8 mouse cellular contexts compared by ENCODE assay signal in genomic region chr10:39369502-39369931, GRCm38 (mm10). TPM values are rescaled to one million over a fixed set of nuclear protein-coding genes. Genes with fewer than 3 reads are reported as not detected.
DNase-seq lines count a peak whose midpoint lies in the region; ATAC-seq and TF ChIP-seq lines count a peak whose summit lies in the region.

No protein-coding gene starts in this region.

- H3K4me2 ChIP-seq in embryonic facial prominence, embryonic 15.5 days (replicated peaks): peak overlapping the region; percentile 76
- peak overlapping the region; percentile 72 for H3K4me2 ChIP-seq in limb, embryonic 14.5 days (replicated peaks; ENCODE audit: low read depth, low read length, severe bottlenecking)
- H3K4me2 ChIP-seq in midbrain, postnatal 0 days (ENCODE audit: low read depth, low read length, poor library complexity, severe bottlenecking): peak overlapping the region; percentile 77

- WGBS in bone marrow, adult 2 months: under 1% methylated on average over 44 of the region's 44 CpGs
- under 1% methylated on average over 37 of the region's 44 CpGs for WGBS in embryonic facial prominence, embryonic 15.5 days
- under 1% methylated on average over 43 of the region's 44 CpGs for WGBS in limb, embryonic 14.5 days
- 1% methylated on average over 35 of the region's 44 CpGs for WGBS in midbrain, postnatal 0 days

- H3K9me3 ChIP-seq in embryonic facial prominence, embryonic 15.5 days (replicated peaks): no peaks in the 10 kb centered on the region
- H3K9me3 ChIP-seq in limb, embryonic 14.5 days (ENCODE audit: control insufficient read depth, low read length): no peaks in the 10 kb centered on the region
- H3K9me3 ChIP-seq in midbrain, postnatal 0 days (ENCODE audit: low read length): no peaks in the 10 kb centered on the region

- peak; percentile 99 for ATAC-seq in embryonic facial prominence, embryonic 15.5 days (ENCODE audit: insufficient number of reproducible peaks, low FRiP score, low TSS enrichment, low read depth)
- peak; percentile 99 for ATAC-seq in limb, embryonic 14.5 days (ENCODE audit: low FRiP score, low read depth)
- peak; percentile 99 for ATAC-seq in midbrain, postnatal 0 days (ENCODE audit: low FRiP score)

- DNase-seq in 3134 (ENCODE audit: extremely low read depth, insufficient read length, low spot score): peak; percentile 94
- DNase-seq in heart, adult 8-10 months (ENCODE audit: low spot score): peak; percentile 96
- DNase-seq in kidney, adult 9 months: peak; percentile 88
- DNase-seq in limb, embryonic 14.5 days (ENCODE audit: low spot score): peak; percentile 98
- peak; percentile 99 for DNase-seq in midbrain, postnatal 0 days (ENCODE audit: low spot score)
- DNase-seq in spleen, postnatal 14 days (ENCODE audit: low spot score in 2 of 2): peak; percentile 80 to 87

- H3K4me3 ChIP-seq in bone marrow, adult 2 months (replicated peaks; ENCODE audit: control insufficient read depth, low read depth, low read length): peak overlapping the region; percentile 67
- peak overlapping the region; percentile 85 for H3K4me3 ChIP-seq in embryonic facial prominence, embryonic 15.5 days (replicated peaks)
- H3K4me3 ChIP-seq in limb, embryonic 14.5 days (replicated peaks; ENCODE audit: low read length): peak overlapping the region; percentile 89
- H3K4me3 ChIP-seq in midbrain, postnatal 0 days (ENCODE audit: low read depth, low read length): peak overlapping the region; percentile 100

- H3K27ac ChIP-seq in bone marrow, adult 2 months (ENCODE audit: control insufficient read depth, insufficient read depth, low read depth, low read length, poor library complexity): peak overlapping the region; percentile 81
- peak overlapping the region; percentile 91 for H3K27ac ChIP-seq in embryonic facial prominence, embryonic 15.5 days (replicated peaks)
- peak overlapping the region; percentile 84 for H3K27ac ChIP-seq in limb, embryonic 14.5 days (replicated peaks; ENCODE audit: low read depth, low read length)
- H3K27ac ChIP-seq in midbrain, postnatal 0 days (ENCODE audit: low read depth, low read length): peak overlapping the region; percentile 94

- peak overlapping the region; percentile 80 for H3K9ac ChIP-seq in embryonic facial prominence, embryonic 15.5 days
- peak overlapping the region; percentile 85 for H3K9ac ChIP-seq in limb, embryonic 14.5 days (ENCODE audit: low read depth, low read length, severe bottlenecking)
- peak overlapping the region; percentile 100 for H3K9ac ChIP-seq in midbrain, postnatal 0 days (replicated peaks; ENCODE audit: low read length, poor library complexity, severe bottlenecking)

- TF ChIP-seq CTCF in bone marrow, adult 2 months (IDR thresholded peaks at IDR 0.05; ENCODE audit: control insufficient read depth, insufficient read depth, low read length): no peak
- peak; percentile 16; the same call in 1 of the 2 replicates for TF ChIP-seq CTCF in midbrain, postnatal 0 days (IDR thresholded peaks at IDR 0.05)

- H3K4me1 ChIP-seq in bone marrow, adult 2 months (ENCODE audit: control insufficient read depth, insufficient read depth, low read length): peaks cover 1% of the 10 kb centered on the region; the same call in 1 of the 2 replicates
- H3K4me1 ChIP-seq in embryonic facial prominence, embryonic 15.5 days: peaks cover 26% of the 10 kb centered on the region
- peaks cover 7% of the 10 kb centered on the region; the same call in 1 of the 2 replicates for H3K4me1 ChIP-seq in limb, embryonic 14.5 days (ENCODE audit: control insufficient read depth, insufficient read depth, low read length)
- H3K4me1 ChIP-seq in midbrain, postnatal 0 days (ENCODE audit: insufficient read depth, low read length): peaks cover 28% of the 10 kb centered on the region

- H3K36me3 ChIP-seq in embryonic facial prominence, embryonic 15.5 days: no peaks in the 10 kb centered on the region
- H3K36me3 ChIP-seq in limb, embryonic 14.5 days (ENCODE audit: control insufficient read depth, insufficient read depth, low read length): no peaks in the 10 kb centered on the region
- no peaks in the 10 kb centered on the region for H3K36me3 ChIP-seq in midbrain, postnatal 0 days (ENCODE audit: insufficient read depth, low read length)

- H3K27me3 ChIP-seq in embryonic facial prominence, embryonic 15.5 days: peaks cover 3% of the 10 kb centered on the region; the same call in 1 of the 2 replicates
- H3K27me3 ChIP-seq in limb, embryonic 14.5 days (ENCODE audit: control insufficient read depth, insufficient read depth, low read length): no peaks in the 10 kb centered on the region
- H3K27me3 ChIP-seq in midbrain, postnatal 0 days (ENCODE audit: insufficient read depth, low read length): no peaks in the 10 kb centered on the region

- peak; percentile 43; the same call in 1 of the 2 replicates for TF ChIP-seq POLR2A in bone marrow, adult 2 months (IDR thresholded peaks at IDR 0.05; ENCODE audit: borderline replicate concordance, control insufficient read depth, low read depth, low read length)
- 0 out of 2 replicates have a peak, but pooled peaks have one; percentile 52 for TF ChIP-seq POLR2A in limb, embryonic 14.5 days (IDR thresholded peaks at IDR 0.05; ENCODE audit: borderline replicate concordance, extremely low read depth, insufficient read depth, insufficient read length)

RNA-seq across cellular contexts. Expression of gene Fyn, which starts 0.9 kb away (rescaled TPM):
- polyA plus RNA-seq in bone marrow, adult 2 months (2011; ENCODE audit: insufficient read depth, insufficient read length, low replicate concordance, missing spikeins): 17.0 and 32.3 TPM in 2 replicates
- polyA plus RNA-seq in embryonic facial prominence, embryonic 15.5 days (2015; fragmentation: Nextera tagmentation; extraction: Ambion mirVana): 42.8 and 53.2 TPM in 2 replicates
- 10 to 100 TPM; 22.4 to 27.6 (median 24.2) TPM for total RNA-seq in heart, adult 8-10 months (2022)
- polyA plus RNA-seq in limb, embryonic 14.5 days (2012; rRNA removed): 53.5 and 58.4 TPM in 2 replicates
- 51.5 and 53.4 TPM in 2 replicates for polyA plus RNA-seq in limb, embryonic 14.5 days (2014; fragmentation: Nextera tagmentation; extraction: Ambion mirVana)
- 121 and 133 TPM in 2 replicates for total RNA-seq in midbrain, postnatal 0 days (2014; rRNA removed)
- 75.6 and 82.9 TPM in 2 replicates for polyA plus RNA-seq in midbrain, postnatal 0 days (2015; fragmentation: Nextera tagmentation; extraction: Ambion mirVana)

Comparison
In these comparisons a context has a peak if more than half of its experiments do, and no peak if none do; other contexts are left out.
1. Peak in every context shown above with its lines: DNase-seq, ATAC-seq, H3K4me3 ChIP-seq and H3K27ac ChIP-seq.